Mouse (Mus musculus): ENCODE measurements around the gene Ssbp4.

Ssbp4 gene

GRCm38 (mm10) chr8:70608749-70609367 is at the start of gene Ssbp4:
TSS of gene Ssbp4 (minus strand) at chr8:70608872.
- DNase-seq: no peak

- no peak for DNase-seq
Observed at GRCm38 (mm10) chr8:70657739-70658138, 49.1 kb upstream of the Ssbp4 start.

- DNase-seq: no peak
Observed at GRCm38 (mm10) chr8:70657214-70657613, 48.5 kb upstream of the Ssbp4 start.

GRCm38 (mm10) chr8:70656193-70656790 is 47.6 kb upstream of the Ssbp4 start:
- DNase-seq: no peak

GRCm38 (mm10) chr8:70655469-70655868 is 46.8 kb upstream of the Ssbp4 start:
- no peak for DNase-seq

GRCm38 (mm10) chr8:70654121-70654520 is 45.4 kb upstream of the Ssbp4 start:
- no peak for DNase-seq

- DNase-seq: peak; percentile 94
Observed at GRCm38 (mm10) chr8:70653226-70653625, 44.6 kb upstream of the Ssbp4 start.

GRCm38 (mm10) chr8:70650351-70650750 is 41.7 kb upstream of the Ssbp4 start:
- peak; percentile 92 for DNase-seq

- peak; percentile 99 for DNase-seq
Observed at GRCm38 (mm10) chr8:70649324-70649723, 40.7 kb upstream of the Ssbp4 start.

- DNase-seq: no peak
Observed at GRCm38 (mm10) chr8:70648921-70649320, 40.2 kb upstream of the Ssbp4 start.

GRCm38 (mm10) chr8:70648164-70648442 is 39.4 kb upstream of the Ssbp4 start:
- DNase-seq: no peak

GRCm38 (mm10) chr8:70647343-70648163 is 38.9 kb upstream of the Ssbp4 start:
- DNase-seq: peak; percentile 95

GRCm38 (mm10) chr8:70646775-70647174 is 38.1 kb upstream of the Ssbp4 start:
- DNase-seq: no peak

GRCm38 (mm10) chr8:70646369-70646768 is 37.7 kb upstream of the Ssbp4 start:
- peak; percentile 94 for DNase-seq

- DNase-seq: peak; percentile 98
Observed at GRCm38 (mm10) chr8:70645501-70646224, 37.0 kb upstream of the Ssbp4 start.

GRCm38 (mm10) chr8:70644065-70644464 is 35.4 kb upstream of the Ssbp4 start:
- DNase-seq: no peak

GRCm38 (mm10) chr8:70643019-70643418 is 34.3 kb upstream of the Ssbp4 start:
- DNase-seq: no peak

GRCm38 (mm10) chr8:70638752-70639151 is 30.1 kb upstream of the Ssbp4 start:
- no peak for DNase-seq

- no peak for DNase-seq
Observed at GRCm38 (mm10) chr8:70636838-70637237, 28.2 kb upstream of the Ssbp4 start.

GRCm38 (mm10) chr8:70635527-70635926 is 26.9 kb upstream of the Ssbp4 start:
- DNase-seq: peak; percentile 92

- peak; percentile 98 for DNase-seq
Observed at GRCm38 (mm10) chr8:70634066-70634465, 25.4 kb upstream of the Ssbp4 start.

GRCm38 (mm10) chr8:70632346-70632892 is 23.7 kb upstream of the Ssbp4 start, which contains the start of gene Gdf15:
TSS of gene Gdf15 (minus strand) at chr8:70632456.
- DNase-seq: no peak

GRCm38 (mm10) chr8:70631436-70631835 is 22.8 kb upstream of the Ssbp4 start:
- peak; percentile 96 for DNase-seq
